Mouse (Mus musculus): ENCODE data around the gene Ispd. TPM values are rescaled to one million over a fixed set of nuclear protein-coding genes. Genes with fewer than 3 reads are reported as not detected.

Gene Ispd
- polyA plus RNA-seq, 1 experiment = 0.64 TPM

DNA sequence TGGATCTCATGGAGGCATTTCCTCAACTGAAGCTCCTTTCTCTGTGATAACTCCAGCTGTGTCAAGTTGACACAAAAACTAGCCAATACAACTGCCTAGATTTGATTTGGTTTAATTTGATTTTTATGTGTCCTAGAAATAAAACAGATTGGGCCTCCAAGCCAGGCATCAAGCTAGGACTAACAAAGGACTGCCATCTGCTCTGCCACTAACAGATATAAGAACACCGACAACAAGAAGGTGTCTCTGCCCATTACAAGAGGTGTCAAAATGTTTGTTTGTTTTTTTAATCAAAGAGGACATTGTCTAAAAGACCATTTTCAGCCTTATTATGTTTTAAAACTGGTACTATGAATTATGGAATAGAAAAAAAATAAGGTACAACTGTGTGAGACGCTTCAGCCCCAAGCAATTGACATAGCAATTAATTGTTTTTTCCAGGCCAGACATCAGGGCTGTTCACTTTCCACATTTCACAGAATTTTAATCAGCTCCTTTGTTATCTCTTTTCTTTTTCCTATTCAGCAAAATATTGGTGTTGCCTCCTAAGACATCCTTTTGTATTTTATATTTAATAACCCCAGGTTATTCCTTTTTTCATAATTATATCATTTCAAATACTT, 299.7 kb downstream of the Ispd start:
- DNase-seq (ENCODE audit: low read depth, low spot score) = no peak
- 82% methylated on average over 2 of the region's 2 CpGs for WGBS

DNA sequence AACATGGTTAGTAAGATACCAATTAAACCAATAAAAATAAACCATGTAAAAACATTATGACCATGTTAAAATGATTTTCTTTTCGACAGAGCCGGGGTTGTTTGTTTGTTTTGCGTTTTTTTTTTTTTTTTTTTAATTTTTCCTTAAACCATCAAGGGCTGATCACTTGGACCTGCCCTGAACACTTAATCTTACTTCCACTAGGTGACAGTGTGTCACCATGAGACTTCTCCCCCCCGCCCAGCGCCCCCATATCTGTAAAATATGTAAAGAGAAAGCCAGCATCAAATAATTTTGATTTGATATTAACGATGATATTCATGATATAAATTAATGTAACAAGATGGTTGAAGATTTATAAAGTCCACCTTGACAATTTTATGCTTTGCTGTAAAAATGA, 300.5 kb downstream of the Ispd start:
- 69% methylated on average over 6 of the region's 6 CpGs for WGBS
- no peak for DNase-seq (ENCODE audit: low read depth, low spot score)

DNA sequence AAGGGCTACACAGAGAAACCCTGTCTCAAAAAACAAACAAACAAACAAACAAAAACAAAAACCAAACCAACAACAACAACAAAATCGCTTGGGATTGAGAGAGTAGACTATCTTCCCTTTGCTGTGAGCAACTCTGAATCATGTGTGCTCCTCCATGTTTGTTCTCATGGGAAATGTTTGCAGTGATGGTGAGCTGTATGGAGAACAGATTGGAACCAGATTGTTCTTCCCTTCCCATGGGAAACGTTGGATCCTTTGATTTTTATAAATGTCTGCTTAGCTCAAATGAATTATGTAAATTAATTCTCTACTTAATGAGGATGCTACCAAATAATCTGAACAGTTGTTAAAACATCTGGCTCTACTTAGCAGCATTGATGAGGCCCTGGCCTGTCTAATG, 312.8 kb downstream of the Ispd start:
- 80% methylated on average over 2 of the region's 2 CpGs for WGBS
- DNase-seq (ENCODE audit: low read depth, low spot score) = no peak

DNA sequence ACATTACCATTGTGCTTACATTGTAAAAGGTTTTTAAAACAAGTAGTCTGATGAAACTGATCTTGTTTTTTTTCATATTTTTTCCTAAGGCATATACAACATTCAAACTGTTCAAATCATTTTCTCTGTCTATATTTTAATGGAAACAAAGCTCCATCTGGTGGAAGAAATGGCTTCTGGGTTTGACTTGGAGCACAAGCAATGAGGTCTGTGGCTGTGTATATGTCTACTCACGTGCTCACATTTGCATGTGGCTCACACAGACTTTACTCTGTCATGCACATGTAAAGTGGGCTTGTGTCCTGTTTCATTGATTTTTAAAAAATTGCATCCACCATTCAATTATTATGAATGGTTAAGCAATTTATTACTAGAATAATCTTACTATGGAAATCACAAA, 323.1 kb downstream of the Ispd start:
- no peak for DNase-seq (ENCODE audit: low read depth, low spot score)
- WGBS = 43% methylated on average over 1 of the region's 1 CpGs

DNA sequence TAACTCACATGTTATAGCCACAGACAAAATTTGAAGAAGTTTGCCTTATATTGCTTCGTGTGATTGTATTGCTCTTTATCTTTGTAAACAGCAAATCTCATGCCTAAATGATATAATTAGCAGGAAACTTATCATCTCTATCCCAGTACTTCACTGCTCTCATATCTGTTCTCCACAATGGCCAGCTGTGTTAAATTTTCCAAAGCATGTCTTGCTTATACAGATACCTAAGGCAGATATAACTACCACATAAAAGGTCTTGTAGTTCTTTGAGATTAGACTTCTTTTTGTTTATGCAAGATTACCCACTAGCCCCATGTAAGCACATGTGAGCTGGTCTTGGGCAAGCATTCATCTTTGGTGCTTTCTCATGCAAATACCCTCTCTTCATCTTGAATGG, 327.6 kb downstream of the Ispd start:
- WGBS = 52% methylated on average over 1 of the region's 1 CpGs

DNA sequence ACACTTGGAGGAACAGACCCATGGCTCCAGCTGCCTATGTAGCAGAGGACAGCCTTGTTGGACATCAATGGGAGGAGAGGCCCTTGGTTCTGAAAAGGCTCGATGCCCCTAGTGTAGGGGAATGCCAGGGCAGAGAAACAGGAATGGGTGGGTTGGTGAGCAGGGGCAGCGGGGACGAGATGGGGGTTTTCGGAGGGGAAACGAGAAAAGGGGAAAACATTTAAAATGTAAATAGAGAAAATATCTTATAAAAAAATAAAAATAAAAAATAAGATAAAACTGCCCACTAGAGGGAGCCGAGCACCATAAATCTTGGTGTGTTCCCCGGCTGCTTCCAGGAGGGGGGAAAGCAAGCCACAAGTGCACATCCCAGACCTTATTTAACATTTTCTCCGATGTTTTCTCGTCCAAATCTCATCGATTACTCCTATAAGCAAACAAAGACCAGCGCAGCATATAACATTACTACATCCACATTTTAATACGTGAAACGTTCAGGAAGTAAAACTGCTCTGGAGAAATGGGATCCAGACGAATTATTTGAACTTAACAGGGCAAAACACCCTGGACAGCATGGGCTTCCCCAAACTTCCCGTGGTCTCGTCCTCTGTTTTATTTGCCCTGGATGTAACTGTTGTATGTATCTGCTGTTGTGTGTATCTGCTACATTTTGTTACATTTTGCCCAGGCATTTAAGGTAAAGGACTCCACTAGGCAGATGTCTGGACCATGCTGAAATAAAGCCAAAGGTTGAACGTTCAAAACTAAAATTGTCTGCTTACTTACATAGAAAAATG, 332.8 kb downstream of the Ispd start:
- 14% methylated on average over 17 of the region's 17 CpGs for WGBS
- no peak for DNase-seq (ENCODE audit: low read depth, low spot score)

More for the DNA sequence above, 327.6 kb downstream of the Ispd start:
- DNase-seq (ENCODE audit: low read depth, low spot score) = no peak

DNA sequence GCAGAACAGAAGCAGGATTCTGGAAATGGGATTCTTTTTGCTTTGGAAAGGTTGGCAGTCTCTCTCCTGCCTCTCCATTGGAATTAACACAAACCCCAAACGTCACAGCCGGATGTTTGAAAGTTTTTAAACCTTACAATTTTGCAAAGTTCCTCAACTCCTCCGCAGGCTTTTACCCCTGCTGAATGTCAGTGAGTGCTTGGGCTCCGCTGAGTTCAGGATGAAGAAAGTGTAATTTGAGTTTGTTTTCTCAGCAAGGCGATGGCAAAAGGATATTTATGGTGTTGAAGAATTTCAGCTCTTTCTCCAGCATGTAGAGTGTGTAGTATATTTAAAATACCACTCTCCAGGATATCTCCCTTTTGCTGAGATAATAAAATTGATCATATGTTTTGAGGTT, 336.3 kb downstream of the Ispd start:
- DNase-seq (ENCODE audit: low read depth, low spot score) = no peak
- 52% methylated on average over 5 of the region's 5 CpGs for WGBS

DNA sequence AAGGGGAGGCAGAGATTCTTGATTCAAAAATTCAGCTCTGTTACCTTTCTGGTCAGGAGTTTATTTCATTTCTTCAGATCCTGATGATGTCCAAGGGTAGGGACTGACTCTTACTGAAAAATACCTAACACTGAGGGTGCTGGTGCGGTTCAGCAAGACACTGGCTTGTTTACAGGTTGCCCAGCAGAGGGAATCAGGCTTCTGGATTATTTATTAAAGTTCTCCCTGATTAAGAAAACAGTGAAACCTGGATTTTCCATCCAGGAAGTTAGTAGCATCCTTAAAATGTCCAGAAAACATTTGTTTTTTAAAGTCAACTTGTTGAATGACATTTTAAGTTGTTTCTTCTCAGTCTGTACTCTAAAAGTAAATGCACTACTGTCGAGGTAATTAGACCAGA, 337.2 kb downstream of the Ispd start:
- no peak for DNase-seq (ENCODE audit: low read depth, low spot score)
- 69% methylated on average over 2 of the region's 2 CpGs for WGBS

DNA sequence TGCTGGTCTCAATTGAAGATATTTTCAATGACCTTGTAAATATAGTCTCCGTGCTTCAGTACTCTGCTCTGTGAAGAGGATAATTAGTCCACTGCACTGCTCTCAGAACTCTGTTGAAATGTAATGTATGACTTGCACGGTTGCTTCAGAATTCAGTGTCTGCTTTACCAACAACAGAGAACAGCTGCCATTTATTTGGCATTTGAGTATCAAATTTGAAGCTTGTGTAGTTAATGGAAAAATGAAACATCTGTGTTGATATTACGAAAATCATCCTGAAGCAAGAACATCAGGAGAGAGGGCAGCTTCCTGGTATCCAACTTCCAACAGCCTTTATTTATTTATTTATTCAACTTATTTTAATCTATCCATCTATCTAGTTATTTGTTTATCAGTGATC, 337.8 kb downstream of the Ispd start:
- no peak for DNase-seq (ENCODE audit: low read depth, low spot score)
- 73% methylated on average over 3 of the region's 3 CpGs for WGBS

DNA sequence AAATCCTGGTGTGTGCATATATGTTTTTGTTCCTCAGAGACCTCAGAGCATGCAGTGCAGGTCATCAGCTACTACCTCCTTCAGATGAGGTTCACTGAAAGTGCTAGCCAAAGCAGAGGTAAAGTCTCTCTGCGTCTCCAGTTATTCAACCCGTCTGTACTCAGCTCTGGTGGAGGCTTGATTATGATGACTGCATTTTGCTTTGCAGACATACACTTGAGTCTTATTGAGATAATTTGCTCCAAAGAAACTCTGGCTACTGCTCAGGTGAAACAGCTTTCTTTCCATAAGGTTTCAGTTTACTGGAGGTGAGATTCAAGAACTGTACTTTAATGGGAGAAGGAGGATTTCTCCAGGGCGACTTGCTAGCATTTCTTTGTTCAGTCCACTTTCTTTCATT, 339.5 kb downstream of the Ispd start:
- DNase-seq (ENCODE audit: low read depth, low spot score) = no peak
- 77% methylated on average over 3 of the region's 3 CpGs for WGBS

DNA sequence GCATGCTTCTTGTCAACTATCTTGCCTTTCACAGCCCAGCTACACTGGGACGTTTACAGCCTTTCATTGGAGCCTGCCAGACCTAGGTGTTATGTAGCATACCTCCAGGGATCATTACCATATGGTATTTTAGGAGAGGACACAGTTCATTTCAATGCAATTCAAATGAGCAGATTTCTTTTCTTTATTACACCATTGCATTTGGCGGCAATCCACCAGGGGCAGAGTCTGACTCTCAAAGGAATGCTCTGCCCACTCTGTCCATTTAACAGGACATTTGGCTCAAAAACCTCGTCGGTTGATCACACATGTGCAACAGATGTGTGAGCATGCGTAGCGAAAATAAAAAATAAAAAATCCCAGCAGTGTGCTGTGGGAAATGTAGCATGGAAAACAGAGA, 340.0 kb downstream of the Ispd start:
- 37% methylated on average over 6 of the region's 6 CpGs for WGBS
- DNase-seq (ENCODE audit: low read depth, low spot score) = peak; percentile 11

DNA sequence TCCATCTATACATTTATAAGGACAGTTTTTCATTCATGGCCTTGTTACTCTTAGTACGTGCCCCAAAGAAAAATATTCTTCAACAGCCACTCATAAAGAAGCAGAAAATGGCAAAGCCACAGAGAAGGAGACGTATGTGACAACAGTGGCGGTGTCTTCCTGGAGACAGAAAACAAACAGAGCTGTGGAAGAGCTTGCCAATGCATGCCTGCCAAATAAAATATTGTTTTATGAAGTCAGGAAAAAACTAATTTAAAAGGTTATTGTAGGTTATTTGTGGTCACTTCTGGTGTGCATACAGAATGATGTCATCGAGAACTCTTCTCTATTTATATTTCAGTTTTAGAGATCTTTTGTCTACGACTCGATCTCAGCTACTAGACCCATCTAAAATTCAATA, 341.5 kb downstream of the Ispd start:
- DNase-seq (ENCODE audit: low read depth, low spot score) = no peak
- 11% methylated on average over 6 of the region's 6 CpGs for WGBS

DNA sequence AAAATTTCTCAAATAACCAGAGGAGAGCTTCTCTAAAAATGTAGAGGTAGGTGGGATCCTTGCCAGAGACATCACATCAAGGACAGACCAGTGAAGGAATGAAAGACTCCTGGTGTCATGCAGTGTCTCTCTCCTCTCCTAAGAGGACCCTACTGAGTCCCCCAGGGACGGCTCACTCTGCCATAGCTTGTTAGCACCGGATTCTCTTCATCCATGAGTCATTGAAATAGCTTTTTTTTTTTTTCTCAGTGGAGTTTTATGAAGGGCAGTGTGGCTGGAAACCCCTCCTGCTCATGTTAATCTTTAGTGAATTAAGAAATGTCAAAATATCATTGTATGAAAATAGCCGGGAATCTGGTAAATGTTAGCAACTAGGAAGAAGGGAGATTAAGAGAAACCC, 342.1 kb downstream of the Ispd start:
- 38% methylated on average over 3 of the region's 3 CpGs for WGBS
- no peak for DNase-seq (ENCODE audit: low read depth, low spot score)

DNA sequence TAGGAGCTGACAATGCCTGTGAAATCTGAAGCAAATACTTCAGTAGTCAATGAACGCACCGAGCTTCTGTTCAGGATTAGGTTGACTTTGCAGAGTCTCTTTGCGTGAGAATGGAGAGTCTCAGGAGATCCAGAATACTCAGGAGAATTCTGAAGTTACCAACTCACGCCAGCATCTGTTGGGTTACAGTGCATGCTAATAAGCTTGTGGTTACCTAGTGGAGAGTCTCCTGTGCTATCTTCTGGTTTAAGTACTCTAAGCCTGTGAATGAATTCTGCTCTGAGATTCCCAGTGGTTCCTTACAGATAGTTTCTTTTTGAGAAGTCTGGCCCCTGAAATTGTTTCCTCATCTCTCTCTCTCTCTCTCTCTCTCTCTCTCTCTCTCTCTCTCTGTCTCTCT, 343.0 kb downstream of the Ispd start:
- 87% methylated on average over 4 of the region's 4 CpGs for WGBS

DNA sequence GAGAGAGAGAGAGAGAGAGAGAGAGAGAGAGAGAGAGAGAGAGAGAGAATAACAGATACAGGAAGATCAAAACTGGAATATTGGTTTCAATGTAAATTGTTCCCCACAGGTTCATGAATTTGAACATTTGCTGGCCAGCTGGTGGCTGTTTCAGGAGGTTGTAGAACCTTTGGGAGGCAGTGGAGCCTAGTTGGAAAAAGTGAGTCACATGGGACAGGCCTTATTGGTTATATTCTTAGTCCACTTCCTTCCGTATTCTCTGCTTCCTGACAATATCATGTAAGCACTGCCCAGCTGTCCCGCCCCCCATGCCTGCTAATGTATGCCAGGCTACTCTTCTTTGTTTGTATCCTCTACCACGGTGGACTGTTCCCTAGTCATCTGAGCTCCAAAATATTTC, 344.0 kb downstream of the Ispd start:
- 73% methylated on average over 3 of the region's 3 CpGs for WGBS
- DNase-seq (ENCODE audit: low read depth, low spot score) = no peak

More for the DNA sequence above, 343.0 kb downstream of the Ispd start:
- no peak for DNase-seq (ENCODE audit: low read depth, low spot score)

DNA sequence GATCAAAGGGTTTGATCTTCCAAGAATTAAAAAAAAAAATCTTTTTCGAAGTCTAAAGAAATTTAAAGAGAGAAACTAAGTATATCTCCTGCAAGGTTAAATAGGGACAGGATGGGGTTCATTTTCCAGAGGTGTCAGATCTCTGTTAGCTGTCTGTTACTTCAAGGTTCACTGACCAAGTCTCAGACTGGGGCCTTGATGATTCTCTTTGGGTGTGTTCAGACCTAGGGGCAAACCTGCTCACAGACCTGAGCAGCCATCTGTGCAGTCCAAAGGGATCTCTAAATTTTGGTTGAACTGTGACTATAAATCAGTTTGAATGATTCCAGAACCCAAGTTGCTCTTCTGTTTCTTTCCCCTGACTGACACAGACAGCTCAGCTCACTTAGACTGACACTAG, 344.8 kb downstream of the Ispd start:
- DNase-seq (ENCODE audit: low read depth, low spot score) = no peak
- WGBS = 62% methylated on average over 1 of the region's 1 CpGs

DNA sequence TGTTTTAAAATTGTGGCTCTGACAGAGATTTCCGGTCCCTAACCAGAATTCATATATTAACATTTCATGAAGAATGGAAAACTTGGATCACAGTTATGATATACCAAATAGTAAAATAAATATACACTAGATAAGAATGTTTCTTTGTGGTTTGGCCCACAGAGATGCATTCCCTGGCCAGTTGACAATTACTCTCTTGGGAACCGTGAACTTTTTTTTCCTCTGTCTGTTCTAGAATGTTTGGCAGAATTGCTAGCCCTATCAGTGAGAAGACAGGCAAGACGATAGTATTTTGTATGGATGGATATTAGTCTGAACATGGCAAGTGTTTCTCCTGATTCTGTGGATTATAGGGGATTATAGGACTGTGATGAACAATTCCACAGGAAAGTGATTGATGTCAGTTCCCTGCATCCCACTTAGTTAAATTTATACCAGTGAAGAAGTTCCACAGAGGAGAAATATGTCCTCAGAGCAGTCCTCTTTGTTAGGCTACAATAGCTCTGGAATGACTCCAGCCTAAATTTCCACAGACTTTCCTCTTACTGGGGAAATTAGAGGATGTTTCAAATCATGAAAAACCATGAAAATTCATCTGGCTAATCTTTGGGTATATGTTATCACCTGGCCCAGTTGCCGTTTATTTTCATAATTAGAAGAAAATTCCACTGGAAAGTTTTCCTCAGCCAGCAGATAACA, 352.6 kb downstream of the Ispd start:
- 65% methylated on average over 4 of the region's 4 CpGs for WGBS
- DNase-seq (ENCODE audit: low read depth, low spot score) = no peak

Data from large intestine, adult 2 months (tissue).